Mouse (Mus musculus) C2C12 (cell line): Measurements from ENCODE around the gene Cby1.

Source experiments
- CEBPB ChIP-seq: IDR thresholded peaks from one replicate; pipeline ENCODE4 v1.6.1; 2011; ENCODE audit warnings: low read depth, mild to moderate bottlenecking, control low read depth, moderate library complexity
- CTCF ChIP-seq: IDR thresholded peaks from one replicate; pipeline ENCODE4 v1.5.1; 2011; ENCODE audit not compliant: control insufficient read depth, insufficient read depth, insufficient read length
- FOSL1 ChIP-seq: IDR thresholded peaks from one replicate; pipeline ENCODE4 v1.8.0; 2011; ENCODE audit warnings: mild to moderate bottlenecking, low read length; ENCODE audit not compliant: poor library complexity, insufficient read depth, severe bottlenecking
- MAX ChIP-seq: IDR thresholded peaks from one replicate; pipeline ENCODE4 v1.6.1; 2011; ENCODE audit warnings: mild to moderate bottlenecking, control low read depth
- MYOG ChIP-seq: IDR thresholded peaks from one replicate; pipeline ENCODE4 v1.6.1; 2011; ENCODE audit not compliant: control insufficient read depth, insufficient read length; ENCODE audit errors: extremely low read depth
- USF1 ChIP-seq: IDR thresholded peaks from one replicate; pipeline ENCODE4 v1.6.1; 2011; ENCODE audit warnings: low read depth, mild to moderate bottlenecking, control low read depth, moderate library complexity

DNA sequence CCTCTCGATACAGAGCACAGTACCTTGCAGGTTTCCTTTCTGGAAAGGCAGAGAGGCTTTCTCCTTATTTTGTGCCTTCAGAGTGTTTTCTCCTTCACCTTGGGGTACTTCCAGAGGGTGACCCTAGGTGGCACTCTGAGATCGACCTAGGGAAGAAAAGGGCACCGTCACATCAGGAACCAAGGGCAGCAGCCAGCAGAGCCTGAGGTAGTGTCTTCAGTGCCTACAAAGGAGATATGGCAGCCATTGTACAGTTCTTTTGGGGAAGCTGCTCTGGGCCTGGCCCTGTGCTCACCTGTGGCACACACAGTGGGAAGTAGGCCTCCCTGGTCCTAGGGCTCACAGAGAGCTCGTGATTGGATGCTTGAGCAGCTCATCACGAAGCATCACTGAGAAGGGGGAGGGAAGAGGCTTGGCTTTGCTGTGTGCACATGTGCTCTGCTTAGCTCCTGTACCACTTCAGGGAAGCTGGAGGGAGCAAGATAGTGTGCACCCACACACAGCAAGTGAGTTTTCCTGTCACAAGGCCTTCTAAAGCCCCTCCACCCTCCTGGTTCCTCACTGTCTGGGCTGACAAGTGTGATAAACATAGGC is 49.3 kb downstream of the Cby1 start:
- TF ChIP-seq CTCF (no peak), MAX (no peak), CEBPB (no peak), USF1 (no peak), FOSL1 (no peak), MYOG (no peak)
